Comparison of ENCODE assay signal across 26 mouse cellular contexts in genomic region chr1:51141381-51141780, GRCm38 (mm10).
DNase-seq lines count a peak whose midpoint lies in the region; ATAC-seq and TF ChIP-seq lines count a peak whose summit lies in the region.
"Had no signal": no experiment of that assay in that cellular context is flagged by ENCODE, and none has a peak within 500 bp of the region (broad histone marks: within the 10 kb centered on the region; RNA-seq: fewer than 3 reads in every experiment).

No protein-coding gene starts in this region.

- no peak for TF ChIP-seq POLR2A in thymus, adult 2 months (IDR thresholded peaks at IDR 0.05; ENCODE audit: control insufficient read depth, extremely low read depth, insufficient read depth, low read length, poor library complexity)

- ATAC-seq in lung, postnatal 0 days = no peak
- ATAC-seq: activated CD4-positive, CD25-positive, alpha-beta regulatory T cell, adult 4 months; CD4-positive, CD25-positive, alpha-beta regulatory T cell, adult 4 months; forebrain, embryonic 13.5 days; forebrain, embryonic 15.5 days; forebrain, postnatal 0 days; Patski had no signal

- TF ChIP-seq EP300 in lung, postnatal 0 days (IDR thresholded peaks at IDR 0.05) = no peak

- no peaks in the 10 kb centered on the region; the same call in 1 of the 2 replicates for H3K4me1 ChIP-seq in lung, postnatal 0 days (ENCODE audit: insufficient read depth, low read depth, low read length)
- H3K4me1 ChIP-seq in thymus, adult 2 months (replicated peaks; ENCODE audit: control insufficient read depth, insufficient read depth, low read length) = no peaks in the 10 kb centered on the region
- H3K4me1 ChIP-seq: embryonic facial prominence, embryonic 13.5 days; embryonic facial prominence, embryonic 15.5 days; forebrain, embryonic 13.5 days; forebrain, embryonic 15.5 days had no signal

- H3K4me3 ChIP-seq in lung, postnatal 0 days (ENCODE audit: low read depth, low read length) = no peak overlapping the region
- no peak overlapping the region for H3K4me3 ChIP-seq in thymus, adult 2 months (ENCODE audit: control insufficient read depth, insufficient read depth, low read length)
- H3K4me3 ChIP-seq: embryonic facial prominence, embryonic 13.5 days; embryonic facial prominence, embryonic 15.5 days; erythroblast, embryonic 14.5 days; forebrain, embryonic 13.5 days; forebrain, embryonic 15.5 days had no signal

- no peak for TF ChIP-seq CTCF in lung, postnatal 0 days (IDR thresholded peaks at IDR 0.05)
- TF ChIP-seq CTCF in thymus, adult 2 months (IDR thresholded peaks at IDR 0.05; ENCODE audit: borderline replicate concordance, control insufficient read depth, extremely low read depth, insufficient read depth, low read length, poor library complexity) = no peak

- 59% methylated on average over 1 of the region's 1 CpGs for WGBS in lung, postnatal 0 days
- WGBS in thymus, adult 2 months = 97% methylated on average over 1 of the region's 1 CpGs

- H3K27ac ChIP-seq in lung, postnatal 0 days (ENCODE audit: low read length) = no peak overlapping the region
- no peak overlapping the region for H3K27ac ChIP-seq in thymus, adult 2 months (ENCODE audit: control insufficient read depth, insufficient read depth, low read length)
- H3K27ac ChIP-seq: embryonic facial prominence, embryonic 13.5 days; embryonic facial prominence, embryonic 15.5 days; forebrain, embryonic 13.5 days; forebrain, embryonic 15.5 days had no signal

- H3K27me3 ChIP-seq in lung, postnatal 0 days (replicated peaks; ENCODE audit: insufficient read depth, low read length) = no peaks in the 10 kb centered on the region
- no peaks in the 10 kb centered on the region for H3K27me3 ChIP-seq in thymus, adult 2 months (ENCODE audit: control insufficient read depth, insufficient read depth, low read length)
- H3K27me3 ChIP-seq: CH12.LX; embryonic facial prominence, embryonic 13.5 days; embryonic facial prominence, embryonic 15.5 days; forebrain, embryonic 13.5 days; forebrain, embryonic 15.5 days; Patski had no signal

- H3K4me2 ChIP-seq in lung, postnatal 0 days (replicated peaks; ENCODE audit: low read depth, low read length) = no peak overlapping the region
- H3K4me2 ChIP-seq: embryonic facial prominence, embryonic 13.5 days; embryonic facial prominence, embryonic 15.5 days; forebrain, embryonic 13.5 days; forebrain, embryonic 15.5 days had no signal

- H3K9ac ChIP-seq in lung, postnatal 0 days (replicated peaks; ENCODE audit: low read depth) = no peak overlapping the region
- H3K9ac ChIP-seq: embryonic facial prominence, embryonic 13.5 days; embryonic facial prominence, embryonic 15.5 days; forebrain, embryonic 13.5 days; forebrain, embryonic 15.5 days; forebrain, postnatal 0 days had no signal

- H3K9me3 ChIP-seq in lung, postnatal 0 days (ENCODE audit: low read length) = no peaks in the 10 kb centered on the region
- H3K9me3 ChIP-seq: embryonic facial prominence, embryonic 13.5 days; embryonic facial prominence, embryonic 15.5 days; forebrain, embryonic 13.5 days; forebrain, embryonic 15.5 days; G1E had no signal

- no peaks in the 10 kb centered on the region for H3K36me3 ChIP-seq in lung, postnatal 0 days (ENCODE audit: insufficient read depth, low read length)
- no peaks in the 10 kb centered on the region for H3K36me3 ChIP-seq in thymus, adult 2 months (ENCODE audit: control insufficient read depth, insufficient read depth, low read length)
- H3K36me3 ChIP-seq: embryonic facial prominence, embryonic 13.5 days; embryonic facial prominence, embryonic 15.5 days; forebrain, embryonic 15.5 days; G1E had no signal

- peak; percentile 11 for DNase-seq in lung, postnatal 0 days (ENCODE audit: low spot score)
- DNase-seq in lung, postnatal 14 days = no peak
- DNase-seq in fat pad, adult 2 months (ENCODE audit: extremely low read depth, low read depth, low spot score) = peak; percentile 81
- DNase-seq in thymus, adult 2 months = no peak
- no peak for DNase-seq in heart, postnatal 4 days
- DNase-seq: adrenal gland, adult 2 months; adrenal gland, postnatal 10 days; adrenal gland, postnatal 25 days; B cell, adult 2 months; cerebellum, adult 11-12 months; cerebellum, adult 2 months; cerebellum, adult 9-10 months; cerebellum, postnatal 10 days; cerebellum, postnatal 36 days; embryo, embryonic 11 days; forebrain, postnatal 0 days had no signal

Comparison
In these comparisons a context has a peak if more than half of its experiments do, and no peak if none do; other contexts are left out.
1. DNase-seq: peak in lung, postnatal 0 days (single experiment) and fat pad, adult 2 months (single experiment); none in lung, postnatal 14 days (single experiment), thymus, adult 2 months (single experiment) and heart, postnatal 4 days (single experiment).